Mouse (Mus musculus) T-helper 2 cell (primary cell): Measurements from ENCODE around the gene Casp2.

Experiments used
- in situ Hi-C: fragments of 300-600 bp; cut with MboI, MseI; formaldehyde crosslinking; loops from one replicate; pipeline ENCODE4 v1.15.1; 2025; ENCODE audit warnings: high pct_unique_total_duplicates

Casp2 gene

DNA sequence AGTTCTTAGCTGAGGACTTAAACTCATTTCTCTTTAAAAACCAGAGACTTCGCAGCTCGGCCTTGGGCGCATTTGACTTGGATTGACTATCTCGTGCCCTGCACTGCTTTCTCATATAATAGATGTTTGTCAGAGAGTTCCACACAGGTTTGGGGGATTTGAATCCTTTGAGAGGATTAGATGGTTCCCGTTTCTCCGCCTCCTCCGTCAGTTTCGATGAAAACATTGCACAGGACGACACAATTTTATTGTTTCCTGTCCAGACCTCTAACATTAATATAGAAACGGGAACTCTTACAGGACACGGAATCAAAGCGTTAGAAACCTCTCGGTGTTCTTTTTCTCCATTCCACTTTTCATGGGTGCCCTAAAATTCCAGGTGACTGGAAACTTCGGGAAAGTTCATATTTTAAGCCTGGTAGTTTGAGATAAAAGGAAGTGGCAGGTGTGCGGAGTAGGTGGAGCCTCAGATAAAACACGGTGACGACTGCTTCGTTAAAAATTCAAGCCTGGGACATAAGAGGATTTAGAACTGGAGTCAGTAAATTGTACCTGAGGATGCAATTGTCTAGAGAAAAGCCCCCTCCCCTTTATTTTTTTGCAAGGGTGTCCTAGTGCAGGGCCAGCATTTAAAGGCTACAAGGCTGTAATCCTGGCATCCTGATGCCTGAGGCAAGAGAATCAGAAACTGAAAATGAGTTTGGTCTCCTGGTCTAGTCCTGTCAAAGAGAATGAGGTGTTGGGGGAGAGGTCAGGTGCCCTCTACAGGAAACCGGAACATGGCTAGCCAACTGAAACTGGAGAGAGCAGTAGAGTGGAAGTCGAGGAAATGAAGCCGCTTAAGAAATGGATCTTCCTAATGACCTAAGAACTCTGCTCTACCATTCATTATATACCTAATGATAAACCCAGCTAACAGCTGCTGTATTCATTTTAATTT is 876 bp downstream of the Casp2 start:
- in situ Hi-C loops = loop anchor here (25.0 kb wide), 1 partner anchor 1828 kb away; the partner anchor contains the start of genes E330009J07Rik and Wee2

DNA sequence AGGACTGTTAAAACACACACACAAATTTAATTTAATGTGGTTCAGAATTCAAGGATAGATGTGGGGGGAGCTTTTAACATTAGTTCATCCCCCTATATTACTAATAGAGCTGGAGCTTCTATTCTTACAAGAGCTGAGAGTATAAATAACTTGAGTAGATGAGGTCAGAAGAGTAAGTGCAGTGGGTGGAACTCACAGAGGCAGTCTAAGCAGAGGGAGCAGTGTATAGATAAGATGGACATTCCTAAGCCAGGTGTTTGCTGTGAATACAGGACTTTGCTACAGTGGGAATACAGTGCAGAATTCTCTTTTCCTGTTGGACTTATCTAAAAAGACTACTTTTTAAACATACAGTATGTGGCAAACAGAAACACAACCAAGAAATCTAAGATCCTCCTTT is 6.0 kb downstream of the Casp2 start:
- in situ Hi-C loops = loop anchor here (25.0 kb wide), 1 partner anchor 1834 kb away; the partner anchor contains the start of genes E330009J07Rik and Wee2

DNA sequence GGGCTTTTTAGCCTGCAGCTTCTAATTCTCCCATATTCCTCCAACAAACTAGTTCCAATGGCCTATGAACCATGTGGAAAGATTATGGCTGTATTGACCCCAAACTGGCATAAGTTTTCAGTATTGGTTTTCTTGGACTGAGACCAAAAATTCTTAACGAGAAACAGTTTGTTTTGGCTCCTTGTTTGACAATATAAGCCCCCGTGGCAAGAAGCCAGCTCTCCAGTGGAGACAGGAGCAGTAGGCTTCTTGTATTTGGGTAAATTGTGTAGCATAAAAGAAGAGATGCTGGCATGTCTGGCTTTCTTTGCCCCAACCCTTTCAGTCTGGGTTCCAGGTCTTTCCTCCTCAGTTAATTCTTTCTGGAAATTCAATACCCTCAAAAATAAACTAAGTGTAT is 11.4 kb downstream of the Casp2 start:
- in situ Hi-C loops = no loop called here

GRCm38 (mm10) chr6:42282865-42283528 is 18.2 kb downstream of the Casp2 start:
- in situ Hi-C loops = no loop called here

GRCm38 (mm10) chr6:42286448-42286847 is 21.7 kb downstream of the Casp2 start, which contains the start of gene Clcn1:
Gene Clcn1, plus strand, starts transcription at chr6:42286685.
- in situ Hi-C loops = no loop called here

GRCm38 (mm10) chr6:42287562-42287961 is 22.8 kb downstream of the Casp2 start:
- in situ Hi-C loops = no loop called here

DNA sequence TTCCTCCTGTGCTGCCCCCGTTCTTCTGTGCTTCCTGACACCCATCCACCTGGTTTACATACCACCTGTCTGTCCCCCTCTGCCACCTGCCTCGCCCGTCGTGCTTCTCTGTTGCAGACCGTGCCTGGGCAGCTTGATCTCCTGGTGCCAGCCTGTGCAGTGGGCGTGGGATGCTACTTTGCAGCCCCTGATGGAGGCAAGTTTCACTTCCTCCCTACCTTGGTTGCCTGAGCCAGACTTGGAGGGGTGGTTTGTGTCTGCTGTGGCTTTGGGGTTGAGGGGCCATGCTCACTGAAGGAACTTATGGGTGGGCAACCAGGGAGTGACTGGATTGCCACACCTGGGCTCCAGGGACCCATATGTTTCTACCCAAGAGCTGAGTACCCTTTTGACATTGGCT is 28.5 kb downstream of the Casp2 start:
- in situ Hi-C loops = no loop called here

DNA sequence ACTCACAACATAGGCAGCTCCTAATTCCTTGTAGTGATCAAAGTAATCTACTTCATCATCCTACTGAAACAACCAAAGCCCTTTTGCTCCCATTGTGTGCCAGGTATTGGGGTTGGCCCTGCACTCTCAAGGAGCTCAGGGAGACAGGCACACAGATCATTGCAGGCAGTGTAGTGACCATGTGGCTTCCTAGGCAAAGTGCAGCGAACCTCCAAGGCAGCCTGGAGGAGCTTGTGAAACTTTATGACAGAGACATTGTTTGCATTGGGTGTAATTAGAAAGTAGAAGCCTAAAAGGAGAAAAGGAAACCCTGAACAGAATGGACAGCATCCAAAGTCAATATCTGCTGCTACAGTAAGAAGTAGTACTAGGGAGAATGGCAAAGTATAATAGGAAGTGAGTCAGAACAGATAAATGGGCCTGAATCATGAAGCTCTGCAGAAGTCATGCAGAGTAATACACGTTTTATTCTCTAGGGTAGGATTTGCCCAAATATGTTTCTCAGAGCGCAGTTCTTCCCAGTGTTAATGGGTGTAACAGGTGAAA is 30.8 kb downstream of the Casp2 start:
- in situ Hi-C loops = no loop called here

DNA sequence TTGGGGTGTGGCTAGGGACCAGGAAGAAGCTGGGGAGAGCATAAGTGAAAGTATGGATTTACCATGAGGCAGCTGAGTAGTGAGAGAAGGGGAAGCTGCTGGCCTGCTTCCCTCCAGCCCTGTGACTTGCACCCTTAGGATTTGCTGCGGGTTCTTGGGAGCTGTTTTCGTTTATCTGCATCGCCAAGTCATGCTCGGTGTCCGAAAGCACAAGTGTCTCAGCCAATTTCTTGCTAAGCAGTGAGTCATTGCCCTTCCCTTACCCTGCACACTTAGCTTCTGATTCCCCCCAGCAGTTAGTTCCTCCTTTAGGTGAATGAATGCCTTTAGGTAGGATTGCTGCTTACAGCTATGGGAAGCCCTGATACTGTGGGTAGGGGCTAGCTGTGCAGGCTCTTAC is 34.6 kb downstream of the Casp2 start:
- in situ Hi-C loops = no loop called here

- in situ Hi-C loops = loop anchor here (25.0 kb wide), 1 partner anchor 277 kb away; the partner anchor contains the start of gene Tcaf3
These were observed 45.1 kb downstream of the Casp2 start for GRCm38 (mm10) chr6:42309816-42310378.

GRCm38 (mm10) chr6:42310427-42311053 is 45.8 kb downstream of the Casp2 start:
- in situ Hi-C loops = loop anchor here (25.0 kb wide), 1 partner anchor 277 kb away; the partner anchor contains the start of gene Tcaf3

GRCm38 (mm10) chr6:42318293-42318692 is 53.5 kb downstream of the Casp2 start:
- in situ Hi-C loops = loop anchor here (5.0 to 25.0 kb wide), 2 partner anchors 59 to 269 kb away; partner anchors contain the start of gene Tcaf3

- in situ Hi-C loops = loop anchor here (25.0 kb wide), 1 partner anchor 264 kb away; the partner anchor contains the start of gene Tcaf3
These were observed 58.7 kb downstream of the Casp2 start for GRCm38 (mm10) chr6:42323371-42324066.

GRCm38 (mm10) chr6:42324067-42324481 is 59.3 kb downstream of the Casp2 start:
- in situ Hi-C loops = loop anchor here (25.0 kb wide), 1 partner anchor 263 kb away; the partner anchor contains the start of gene Tcaf3

DNA sequence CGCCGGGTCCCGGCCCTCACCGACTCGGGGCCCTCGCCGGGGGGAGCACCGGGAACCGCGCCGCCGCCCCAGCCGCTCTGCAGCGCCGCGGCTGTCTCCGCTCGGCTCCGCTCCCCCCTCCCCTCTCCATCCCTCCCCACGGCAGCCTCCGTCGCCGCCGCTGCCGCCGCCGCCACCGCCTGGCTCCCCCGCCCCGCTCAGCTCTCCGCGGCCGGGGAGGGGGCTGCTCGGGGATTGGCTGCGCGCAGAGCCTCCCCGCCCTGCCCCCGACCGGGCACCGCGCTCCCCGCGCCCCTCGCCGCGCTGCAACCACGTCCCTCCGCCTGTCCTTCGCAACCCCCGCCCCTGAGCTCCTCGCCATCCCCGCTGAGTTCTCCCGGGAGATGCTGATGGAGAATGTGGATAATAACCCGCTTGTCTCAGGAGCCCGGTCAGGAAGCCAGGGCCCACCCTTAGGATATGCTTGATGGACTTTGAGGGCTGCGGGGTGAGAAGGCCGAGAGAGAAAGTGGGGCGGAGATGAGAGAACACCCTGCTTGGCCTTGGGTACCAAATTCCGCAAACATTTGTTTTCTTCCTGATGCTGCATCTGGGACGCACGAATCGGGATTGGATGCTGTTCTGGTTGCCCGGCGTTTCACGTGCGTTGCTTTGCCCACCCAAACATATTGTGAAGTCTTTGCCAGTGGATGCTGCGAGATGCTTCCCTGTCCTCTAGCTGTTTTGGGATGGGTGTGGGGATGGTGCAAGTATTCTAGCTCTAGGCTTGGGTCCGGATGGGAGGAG is 59.9 kb downstream of the Casp2 start, which contains the start of gene Fam131b:
Gene Fam131b, minus strand, starts transcription at position 162 of the 786 bp plus-strand sequence.
- in situ Hi-C loops = loop anchor here (25.0 kb wide), 1 partner anchor 263 kb away; the partner anchor contains the start of gene Tcaf3

- in situ Hi-C loops = no loop called here
These were observed 60.5 kb downstream of the Casp2 start for GRCm38 (mm10) chr6:42325268-42325609.

GRCm38 (mm10) chr6:42326509-42326908 is 61.7 kb downstream of the Casp2 start:
- in situ Hi-C loops = no loop called here

DNA sequence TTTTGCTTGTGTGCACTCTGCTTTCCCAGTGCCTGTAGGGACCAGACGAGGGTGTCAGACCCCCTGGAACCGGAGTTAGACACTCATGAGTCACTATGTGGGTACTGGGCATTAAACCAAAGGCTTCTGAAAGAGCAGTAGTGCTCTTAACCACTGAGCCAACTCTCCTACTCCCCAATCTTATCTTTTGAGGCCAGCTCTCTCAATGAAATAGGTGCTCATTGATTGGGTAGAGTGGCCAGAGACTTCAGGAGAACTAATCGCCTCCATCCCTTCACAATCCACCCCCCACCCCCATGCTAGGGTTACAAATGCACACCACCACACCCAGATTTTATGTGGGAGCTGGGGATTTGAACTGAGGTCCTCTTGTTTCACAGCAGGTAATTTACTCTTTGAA is 64.0 kb downstream of the Casp2 start:
- in situ Hi-C loops = no loop called here

DNA sequence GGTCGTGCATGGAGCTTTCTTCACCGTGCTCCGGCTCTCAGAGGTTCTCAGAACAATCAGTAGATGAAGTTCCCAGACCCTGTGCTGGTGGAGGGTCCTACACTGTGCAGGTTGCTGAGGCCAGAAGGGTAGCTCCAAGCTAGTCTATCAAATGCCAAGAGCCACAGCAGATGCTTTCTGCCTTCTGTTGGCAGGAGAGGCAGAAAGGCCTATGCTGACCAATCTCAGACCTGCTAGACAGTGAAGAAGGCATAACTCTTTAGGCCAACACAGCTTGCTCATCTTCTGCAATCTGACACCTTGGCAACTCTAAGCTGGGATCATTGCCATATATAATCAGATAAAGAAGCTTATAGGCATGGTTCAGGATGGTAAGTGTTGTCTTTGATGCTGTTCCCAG is 65.4 kb downstream of the Casp2 start:
- in situ Hi-C loops = no loop called here
